Mouse (Mus musculus): ENCODE measurements around the gene Coasy.

The Coasy gene

DNA sequence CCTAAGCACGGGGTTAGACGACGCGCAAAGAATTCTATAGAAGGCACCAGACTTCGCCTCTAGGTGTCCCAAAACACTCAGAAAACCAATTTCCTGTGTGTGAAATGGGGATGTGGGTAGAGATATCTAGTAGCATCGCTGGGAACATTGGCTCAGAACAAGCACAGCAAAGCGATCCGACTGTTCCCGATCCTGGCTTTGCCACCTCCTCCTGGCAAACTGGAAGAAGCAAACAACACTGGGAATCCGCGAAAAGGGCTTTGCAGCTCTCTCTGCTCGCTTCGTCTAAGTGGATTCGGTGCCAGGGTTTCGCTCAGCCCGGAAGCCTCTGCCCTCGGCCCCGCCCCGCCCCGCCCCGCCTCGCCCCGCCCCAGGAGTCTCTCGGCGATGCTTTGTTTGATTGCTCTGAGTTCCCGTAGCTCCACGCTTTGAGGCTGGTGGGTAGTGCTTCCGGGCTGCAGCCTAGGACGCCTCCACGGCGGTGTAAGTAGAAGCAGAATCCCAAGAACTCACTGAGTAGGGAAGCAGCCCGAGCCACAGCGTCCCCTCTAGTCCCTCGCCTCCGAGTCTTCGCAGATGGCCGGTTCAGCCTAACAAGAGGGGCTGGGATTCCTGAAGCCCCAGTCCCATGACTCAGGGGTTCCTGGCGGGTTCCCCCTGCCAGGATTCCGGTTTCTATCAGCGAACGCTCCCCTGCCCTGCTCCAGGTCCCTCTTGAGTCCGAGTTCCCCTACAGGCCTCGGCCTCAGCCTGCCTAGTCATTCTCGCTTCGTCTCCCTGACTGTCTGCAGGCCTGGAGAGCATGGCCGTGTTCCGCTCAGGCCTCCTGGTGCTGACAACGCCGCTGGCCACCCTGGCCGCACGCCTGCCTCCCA lies at the start of gene Coasy:
Gene Coasy (plus strand): TSS at position 358 of the 875 bp plus-strand sequence.
- peak; percentile 96 for DNase-seq

DNA sequence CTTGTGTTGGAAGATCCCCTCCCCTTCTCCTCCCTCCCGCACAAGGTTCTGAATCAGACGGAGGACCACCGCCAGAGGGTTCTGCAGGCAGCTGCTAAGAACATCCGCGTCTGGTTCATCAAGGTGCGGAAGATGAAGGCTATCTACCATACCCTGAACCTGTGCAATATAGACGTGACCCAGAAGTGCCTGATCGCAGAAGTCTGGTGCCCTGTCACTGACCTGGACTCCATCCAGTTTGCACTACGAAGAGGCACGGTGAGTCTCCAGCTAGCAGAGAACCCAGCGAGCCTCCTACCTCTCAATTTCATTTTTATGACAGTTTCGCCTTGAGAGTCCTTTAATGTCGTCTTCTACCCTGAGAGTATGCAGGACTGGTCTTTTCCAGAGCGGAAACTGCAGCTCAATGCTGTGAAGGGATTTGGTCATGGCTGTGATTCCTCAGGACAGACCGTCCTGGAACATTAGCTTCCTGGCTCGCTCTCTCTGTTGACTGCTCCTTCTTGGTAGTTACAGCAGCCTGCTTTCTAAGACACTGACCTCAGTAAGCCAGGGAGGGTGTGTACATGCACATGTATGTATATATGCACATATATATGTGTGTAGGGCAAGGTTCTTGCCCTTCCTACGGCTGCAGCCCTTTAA lies 48.4 kb upstream of the Coasy start:
- no peak for DNase-seq

DNA sequence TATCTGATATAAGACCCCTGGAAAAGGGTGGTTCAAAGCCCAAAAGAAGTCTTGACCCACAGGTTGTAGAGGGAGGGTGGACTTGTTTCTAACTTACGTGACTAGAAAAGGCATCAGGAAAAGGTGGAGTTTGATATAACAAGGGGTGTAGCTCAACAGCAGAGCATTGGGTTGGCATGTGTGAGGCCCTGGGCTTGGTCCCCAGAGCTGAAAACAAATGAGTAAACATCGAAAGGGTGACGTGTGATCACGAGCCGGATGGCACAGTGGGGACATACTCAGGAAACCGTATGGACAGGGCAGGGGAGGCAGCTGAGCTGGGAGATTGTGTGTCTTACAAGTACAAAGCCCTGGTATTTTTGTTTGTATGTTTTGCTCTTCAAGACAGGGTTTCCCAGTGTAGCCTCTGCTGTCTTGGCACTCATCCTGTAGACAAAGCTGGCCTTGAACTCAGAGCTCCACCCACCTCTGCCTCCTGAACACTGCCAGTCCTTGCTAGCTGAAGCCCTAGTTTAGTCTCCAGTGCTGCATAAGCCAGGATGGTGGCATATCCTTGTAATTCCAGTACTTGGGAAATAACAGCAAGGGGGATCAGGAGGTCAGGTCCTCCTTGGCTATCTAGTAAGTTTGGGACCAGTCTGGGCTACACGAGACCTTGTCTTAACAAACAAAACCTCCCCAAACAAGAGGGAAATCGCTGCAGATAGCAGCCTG lies 47.6 kb upstream of the Coasy start:
- DNase-seq, result no peak

DNA sequence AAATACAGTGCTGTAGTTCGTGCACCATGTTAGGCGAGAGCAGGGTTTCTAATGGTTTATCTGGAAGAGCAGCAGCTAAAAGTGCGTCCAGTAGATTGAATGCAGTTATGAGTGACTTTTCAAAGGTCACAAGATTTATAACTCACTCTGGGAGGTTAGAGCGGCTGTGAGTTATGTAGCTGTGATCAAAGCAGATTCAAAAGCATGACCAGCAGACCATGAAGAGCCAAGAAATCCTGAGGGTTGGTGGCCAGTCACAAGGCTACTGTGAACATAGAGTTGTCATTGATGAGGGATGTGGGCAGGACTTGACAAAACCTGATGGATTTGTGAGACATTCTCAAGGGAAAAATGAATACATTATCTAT lies 47.1 kb upstream of the Coasy start:
- no peak for DNase-seq

DNA sequence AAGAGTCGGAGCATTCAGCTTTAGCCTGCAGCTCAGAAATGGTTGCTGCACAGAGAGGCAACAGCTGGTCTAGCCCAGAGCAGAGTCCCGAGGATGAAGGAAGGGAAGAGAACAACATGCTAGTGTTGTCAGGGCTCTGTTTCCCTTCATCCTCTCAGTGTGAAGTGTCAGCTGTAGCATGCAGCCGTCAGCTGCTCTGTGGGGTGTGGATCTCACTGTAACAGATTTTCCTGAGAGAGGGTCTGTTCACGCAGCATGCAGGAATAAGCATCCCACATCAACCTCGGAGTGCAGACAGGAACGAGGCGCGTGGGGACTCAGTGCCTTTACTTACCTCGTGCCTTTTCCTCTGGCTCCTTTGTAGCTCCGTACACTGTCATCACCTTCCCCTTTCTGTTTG lies 44.6 kb upstream of the Coasy start:
- no peak for DNase-seq

DNA sequence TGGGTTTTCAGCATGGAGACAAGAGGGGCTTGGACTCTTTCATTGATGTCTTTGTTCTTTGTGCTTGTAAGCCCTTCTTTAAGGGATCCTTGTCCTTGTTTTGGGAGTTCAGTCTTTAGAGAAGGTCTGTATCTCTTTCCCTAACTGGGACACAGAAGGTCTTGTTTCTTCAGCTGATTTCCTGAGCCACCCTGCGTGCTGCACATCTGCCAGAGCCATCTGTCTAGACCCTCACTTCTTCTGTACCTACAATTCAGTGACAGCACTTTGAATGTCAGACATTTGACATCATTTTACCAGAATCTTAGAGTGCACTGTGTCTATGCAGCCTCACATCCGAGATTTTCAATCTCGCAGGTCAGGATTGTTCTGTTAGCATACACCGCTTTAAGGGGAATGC lies 36.5 kb upstream of the Coasy start:
- no peak for DNase-seq

DNA sequence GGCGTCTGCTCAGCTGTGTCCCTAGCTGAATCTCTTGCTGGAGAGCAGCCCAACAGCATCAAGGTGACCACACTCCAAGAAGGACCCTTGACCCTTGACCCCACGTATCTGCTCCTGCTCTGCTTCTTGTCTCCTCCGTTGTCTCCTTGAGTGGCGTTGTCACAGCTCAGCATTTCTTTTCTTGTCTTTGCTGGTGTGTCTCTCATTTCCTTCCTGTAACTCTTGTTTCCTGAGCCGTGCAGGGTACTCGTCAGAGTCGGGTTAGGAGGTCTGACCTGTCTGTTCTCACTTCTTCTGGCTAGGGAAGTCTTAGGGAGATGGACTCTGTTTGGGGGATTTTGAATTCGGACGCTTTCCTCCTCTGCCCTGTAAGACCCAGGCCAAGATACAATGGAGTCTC lies 35.9 kb upstream of the Coasy start:
- DNase-seq, result no peak

DNA sequence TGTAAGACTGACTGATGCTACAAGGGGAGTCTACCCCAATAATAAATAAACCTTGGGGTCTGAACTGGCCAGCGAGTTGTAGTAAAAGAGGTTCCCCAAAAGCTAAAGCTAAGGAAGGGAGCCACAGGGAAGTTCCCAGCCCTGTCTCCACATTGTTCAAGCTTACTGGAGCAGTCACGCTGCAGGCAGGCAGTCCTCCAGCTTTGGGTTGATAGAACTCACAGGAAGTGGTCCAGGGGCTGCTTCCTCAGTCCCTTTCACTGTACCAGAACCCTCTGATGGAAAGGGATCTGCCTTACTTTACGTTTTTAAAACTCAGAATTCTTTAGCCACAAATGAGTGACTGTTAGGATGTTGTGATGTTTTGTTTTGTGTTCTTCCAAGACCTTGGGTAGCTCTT lies 34.9 kb upstream of the Coasy start:
- no peak for DNase-seq

DNA sequence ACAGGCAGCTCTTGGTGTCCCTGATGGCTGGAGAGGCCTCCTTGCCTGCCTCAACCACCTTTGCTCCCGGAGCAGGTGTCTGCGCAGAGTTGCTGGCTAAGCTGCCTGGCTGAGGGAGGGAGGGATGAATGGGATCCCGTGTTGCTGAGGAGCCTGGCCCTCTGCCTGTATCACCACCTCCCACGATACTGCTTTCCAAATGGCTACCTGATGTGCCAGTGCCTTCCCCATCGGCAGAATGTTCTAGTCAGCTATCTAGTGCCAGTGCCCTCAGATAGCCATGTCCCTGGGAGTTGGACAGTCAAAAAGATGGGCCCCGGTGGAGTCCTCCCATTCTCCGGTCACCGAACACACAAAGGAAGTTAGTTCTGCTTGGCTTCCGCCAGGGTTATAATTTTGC lies 32.0 kb upstream of the Coasy start:
- DNase-seq, result peak; percentile 54

DNA sequence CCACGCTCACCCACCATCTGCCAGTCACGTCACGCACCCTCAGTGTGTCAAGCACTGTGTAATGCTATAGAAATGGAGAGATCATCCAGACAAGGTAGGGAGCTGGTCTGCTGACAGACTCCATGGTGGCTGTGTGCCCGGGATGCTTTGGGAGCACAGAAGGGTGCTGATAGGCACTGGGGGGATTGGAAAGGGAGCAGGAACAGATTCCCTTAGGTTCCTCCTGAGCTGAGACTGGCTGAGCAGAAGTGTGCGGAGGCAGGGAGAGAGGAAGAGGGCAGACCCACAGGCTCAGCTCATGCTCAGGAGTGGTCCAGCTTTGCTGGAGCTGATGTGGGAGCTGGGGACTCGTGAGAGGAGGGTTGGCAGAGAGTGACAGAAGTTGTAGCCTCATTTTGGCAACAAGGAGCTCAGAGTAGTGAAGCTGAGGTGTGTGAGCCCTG lies 31.3 kb upstream of the Coasy start:
- peak; percentile 70 for DNase-seq

DNA sequence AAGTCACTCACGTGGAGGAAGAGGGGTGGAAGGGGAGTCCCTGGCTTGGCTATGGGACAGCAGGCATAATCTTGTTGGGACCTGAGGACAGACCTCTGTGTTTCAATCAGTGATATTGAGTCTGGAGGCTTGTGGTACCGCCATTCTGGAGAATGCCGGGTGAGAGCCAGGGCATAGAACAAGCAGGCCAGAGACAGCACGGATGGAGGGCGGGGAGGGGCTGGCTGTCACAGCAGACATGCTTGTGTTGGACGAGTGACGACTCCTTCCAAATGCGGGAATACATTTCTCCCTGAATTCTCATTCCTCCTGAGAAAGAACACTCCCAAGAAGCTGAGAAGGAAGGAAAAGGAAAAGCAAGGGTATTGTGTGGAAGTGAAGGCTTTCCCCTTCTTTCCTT lies 30.7 kb upstream of the Coasy start:
- DNase-seq, result no peak

DNA sequence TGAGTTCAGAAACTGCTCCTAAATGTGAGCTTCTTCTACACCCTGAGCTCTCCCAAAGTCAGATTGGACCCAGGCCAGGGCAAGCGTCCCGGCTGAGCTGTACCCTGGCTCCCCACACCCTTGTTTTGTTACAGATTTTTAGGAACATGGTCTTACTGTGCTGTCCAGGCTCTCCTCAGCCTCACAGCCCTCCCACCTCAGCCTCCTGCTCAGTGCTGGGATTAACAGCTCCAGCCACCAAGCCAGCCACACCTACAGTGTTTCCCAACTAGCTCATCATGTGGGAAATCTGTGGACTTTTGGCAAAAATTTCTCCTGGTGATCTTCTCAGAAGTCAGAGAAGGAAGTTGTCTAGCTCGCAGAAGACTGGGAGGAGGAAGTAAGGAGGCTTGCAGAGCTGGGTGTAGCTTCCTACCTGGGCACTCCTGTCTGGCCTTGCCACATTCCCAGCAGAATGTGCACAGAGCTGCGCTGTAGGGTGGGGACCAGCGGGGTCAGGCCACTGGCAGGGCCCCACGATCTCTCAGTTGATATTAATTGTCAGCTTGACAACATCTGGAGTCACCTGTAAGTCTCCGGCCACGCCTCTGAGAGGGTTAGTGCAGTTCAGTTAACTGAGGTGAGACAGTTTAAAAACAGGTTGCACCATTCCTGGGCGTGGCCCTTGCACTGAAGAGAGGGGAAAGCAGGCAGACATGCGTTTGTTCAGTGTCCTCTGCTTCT lies 29.5 kb upstream of the Coasy start:
- peak; percentile 52 for DNase-seq

DNA sequence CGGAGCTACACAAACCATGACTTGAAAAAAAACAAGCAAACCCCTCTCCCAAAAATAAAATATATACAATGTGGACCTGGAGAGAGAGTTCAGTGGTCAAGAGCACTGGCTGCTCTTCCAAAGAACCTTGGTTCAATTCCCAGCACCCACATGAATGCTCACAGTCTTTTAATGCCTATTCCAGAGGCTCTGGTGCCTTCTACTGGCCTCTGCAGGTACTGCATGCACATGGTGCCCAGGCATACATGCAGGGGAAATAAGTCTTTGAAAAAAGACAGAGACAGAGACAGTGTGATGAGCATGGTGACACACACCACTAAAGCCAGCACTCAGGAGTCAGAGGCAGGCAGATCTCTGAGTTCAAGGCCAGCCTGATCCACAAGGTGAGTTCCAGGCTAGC lies 28.4 kb upstream of the Coasy start:
- no peak for DNase-seq

DNA sequence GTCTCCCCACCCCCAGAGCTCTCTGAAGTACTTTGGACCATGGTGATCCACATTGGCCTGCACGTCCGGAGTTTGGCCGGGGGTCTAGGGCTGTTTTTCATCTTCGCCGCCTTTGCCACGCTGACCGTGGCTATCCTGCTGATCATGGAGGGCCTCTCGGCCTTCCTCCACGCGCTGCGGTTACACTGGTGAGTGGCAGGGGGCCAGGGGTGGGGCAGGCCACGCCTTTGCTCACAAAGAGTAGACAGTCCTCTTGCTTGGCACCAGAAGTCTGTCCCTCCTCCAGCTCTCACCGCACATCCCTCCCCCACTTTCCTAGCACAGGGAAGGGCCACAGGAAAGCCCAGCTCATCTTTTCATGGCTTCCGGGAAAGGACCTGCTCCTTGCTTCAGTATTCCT lies 26.9 kb upstream of the Coasy start:
- no peak for DNase-seq

DNA sequence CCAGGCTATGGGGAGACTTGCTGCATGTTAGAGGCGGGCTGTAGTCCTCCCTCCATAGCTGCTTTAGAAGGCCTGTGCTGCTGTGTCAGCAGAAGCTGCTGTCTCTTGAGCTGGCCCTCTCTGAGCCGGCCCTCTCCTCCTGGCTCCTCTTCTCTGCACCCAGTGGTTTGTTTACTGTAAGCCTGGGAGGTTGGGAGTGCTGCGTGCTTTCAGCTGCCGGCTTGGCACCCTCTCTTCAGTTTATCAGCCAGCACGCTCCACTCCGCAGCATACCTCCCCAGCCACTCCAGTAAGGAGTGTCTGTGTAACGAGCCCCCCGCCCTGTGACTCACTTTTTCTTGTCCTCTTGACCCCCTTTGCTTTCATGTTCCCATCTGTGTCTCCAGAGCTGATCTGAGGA lies 25.5 kb upstream of the Coasy start:
- no peak for DNase-seq

DNA sequence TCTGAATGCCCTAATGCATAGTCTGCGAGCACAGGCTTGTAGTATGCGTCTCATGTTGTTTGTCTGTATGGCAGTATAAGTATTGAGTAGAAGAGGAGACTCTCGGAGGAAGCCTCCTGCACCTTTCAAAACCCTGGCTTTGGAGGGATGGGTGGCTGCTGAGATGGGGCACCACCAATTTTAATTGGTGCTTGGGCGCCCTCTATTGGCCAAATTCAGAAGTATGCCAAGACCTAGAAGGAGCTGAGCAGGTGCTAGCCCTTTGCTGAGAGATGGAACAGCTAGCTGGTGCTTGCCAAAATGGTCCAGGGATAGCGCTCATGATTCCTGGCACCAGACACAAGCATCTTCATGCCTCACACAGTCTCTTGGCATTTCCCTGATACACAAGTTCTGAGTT lies 24.5 kb upstream of the Coasy start:
- peak; percentile 82 for DNase-seq

DNA sequence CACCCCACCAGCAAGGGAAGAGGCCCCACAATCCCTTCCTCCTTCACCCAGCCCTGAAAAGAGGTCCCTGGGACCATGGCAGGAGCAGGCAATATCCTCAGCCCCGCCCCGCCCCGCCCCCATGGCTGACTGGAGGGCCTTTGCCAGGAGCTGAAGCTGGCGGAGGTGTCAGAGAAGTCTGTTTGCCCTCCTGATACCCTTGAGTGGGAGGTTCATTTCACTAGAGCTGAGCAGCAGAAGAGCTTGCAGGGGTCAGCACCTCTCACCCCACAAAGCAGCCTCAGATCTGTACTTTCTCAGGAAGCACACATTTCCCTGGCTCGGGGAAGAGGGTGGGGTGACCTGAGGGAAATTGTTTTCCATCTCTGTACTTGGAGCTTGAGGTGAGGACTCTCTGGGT lies 23.6 kb upstream of the Coasy start:
- DNase-seq, result no peak

DNA sequence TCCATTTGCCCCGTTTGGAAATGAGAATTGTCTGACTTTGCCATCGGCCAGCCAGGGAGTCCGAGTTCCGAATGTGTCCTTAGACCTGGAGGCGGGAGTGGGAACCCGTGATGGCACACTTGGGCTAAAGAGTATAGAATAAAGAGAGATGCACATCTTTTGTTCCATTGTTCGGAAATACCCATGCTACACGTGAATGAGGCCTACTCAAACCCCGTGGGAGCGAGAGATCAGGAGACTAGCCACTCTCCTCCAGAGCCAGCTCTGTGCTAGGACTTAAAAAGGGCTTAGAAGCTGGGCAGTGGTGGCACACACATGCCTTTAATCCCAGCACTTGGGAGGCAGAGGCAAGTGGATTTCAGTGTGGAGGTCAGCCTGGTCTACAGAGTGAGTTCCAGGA lies 22.9 kb upstream of the Coasy start:
- no peak for DNase-seq

DNA sequence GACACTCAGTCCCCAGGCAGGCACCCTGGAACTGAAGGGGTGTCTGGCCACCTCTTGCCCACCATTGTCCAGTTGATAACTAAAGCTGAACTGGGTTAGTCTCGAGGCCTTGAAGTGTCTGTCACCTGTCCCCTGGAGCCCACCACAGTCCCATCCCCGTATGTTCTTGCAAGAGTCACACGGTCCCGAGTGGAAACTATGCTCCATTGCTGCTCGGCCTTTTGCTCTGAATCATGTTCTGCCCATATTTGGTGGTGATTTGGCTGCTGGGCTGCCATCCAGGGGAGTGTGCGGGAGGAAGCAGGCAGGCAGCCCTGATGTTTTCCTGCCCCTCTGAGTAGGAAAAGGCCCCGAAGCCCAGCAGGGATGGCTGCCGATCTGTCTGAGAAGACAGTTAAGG lies 22.2 kb upstream of the Coasy start:
- DNase-seq, result peak; percentile 80

DNA sequence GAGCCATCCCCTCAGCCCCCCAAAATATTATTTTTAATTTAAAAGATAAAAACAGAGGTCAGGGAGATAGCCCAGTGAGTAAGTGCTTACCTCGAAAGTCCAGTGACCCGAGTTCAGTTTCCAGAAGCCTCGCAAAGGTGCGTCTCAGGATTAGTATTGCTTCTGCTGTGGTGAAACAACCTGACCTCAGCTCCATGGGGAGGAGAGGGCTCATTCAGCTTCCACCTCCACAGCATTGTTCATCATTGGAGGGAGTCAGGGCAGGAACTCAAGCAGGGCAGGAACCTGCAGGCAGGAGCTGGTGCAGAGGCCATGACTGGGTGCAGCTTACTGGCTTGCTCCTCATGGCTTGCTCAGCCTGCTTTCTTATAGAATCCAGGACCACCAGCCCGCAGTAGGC lies 21.3 kb upstream of the Coasy start:
- DNase-seq, result no peak

DNA sequence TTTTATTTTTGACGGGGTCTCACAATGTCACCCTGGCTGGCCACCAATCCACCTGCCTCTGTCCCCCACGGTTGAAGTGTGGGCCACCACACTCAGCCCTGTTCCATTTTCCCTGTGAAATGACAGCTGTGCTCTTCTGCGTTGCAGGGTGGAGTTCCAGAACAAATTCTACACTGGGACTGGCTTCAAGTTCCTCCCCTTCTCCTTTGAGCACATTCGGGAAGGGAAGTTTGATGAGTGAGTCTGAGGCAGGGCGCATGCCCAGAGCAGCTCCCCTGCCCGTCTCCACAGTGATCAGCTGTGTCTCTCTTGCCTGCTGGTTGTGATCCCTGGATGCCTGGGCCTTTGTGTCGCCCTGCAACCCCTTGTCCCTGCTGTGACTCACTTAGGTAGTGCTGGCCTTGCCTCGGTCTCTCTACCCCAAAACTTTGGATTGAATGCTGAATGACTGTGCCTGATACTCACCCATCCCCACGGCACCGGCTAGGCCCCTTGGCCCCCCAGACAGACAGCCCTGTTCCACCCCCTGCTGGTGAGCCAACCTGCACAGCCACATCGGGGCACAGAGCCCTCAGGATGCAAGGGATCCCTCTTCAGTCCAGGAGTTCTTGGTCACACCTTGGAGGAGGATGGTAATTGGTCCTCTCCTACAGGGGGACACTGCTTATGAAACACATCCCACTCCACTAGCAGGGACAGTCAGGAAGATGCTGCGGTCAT lies 20.0 kb upstream of the Coasy start:
- peak; percentile 73 for DNase-seq

DNA sequence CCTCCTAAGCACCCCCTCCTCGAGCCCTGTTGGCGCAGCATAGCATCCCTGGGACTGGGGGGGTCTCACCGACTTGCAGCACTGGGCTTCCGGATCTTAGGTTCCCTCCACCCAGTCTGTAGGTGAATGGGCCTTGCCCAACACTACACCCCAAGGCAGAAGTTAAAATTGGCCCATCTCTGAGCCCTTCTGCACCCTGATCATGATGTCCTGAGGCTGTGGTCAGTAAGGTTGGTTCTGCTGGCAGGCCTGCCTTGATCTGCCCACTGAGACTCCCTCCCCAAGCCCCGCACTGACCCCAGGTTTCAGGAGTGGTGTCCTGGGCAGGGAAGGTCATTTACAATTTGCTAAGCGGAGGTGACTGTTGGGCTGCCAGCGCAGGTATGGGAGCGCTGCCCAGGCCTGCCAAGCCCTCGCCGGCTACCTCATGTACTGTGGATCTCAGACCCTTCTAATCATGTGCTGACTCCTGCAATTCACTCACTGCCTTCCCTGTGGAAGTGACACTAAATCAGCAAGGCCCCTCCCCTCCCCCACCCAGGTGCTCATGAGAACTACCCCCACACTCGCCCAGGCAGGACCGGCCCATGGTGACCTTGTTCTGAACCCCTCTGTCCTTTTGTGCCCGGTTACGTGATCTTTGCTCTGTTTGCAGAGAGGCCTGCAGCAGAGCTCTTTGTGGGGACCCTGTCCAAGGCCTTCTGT lies 19.2 kb upstream of the Coasy start:
- DNase-seq, result no peak

Measured in right cerebral cortex, adult 18-20 months (tissue).